Mouse (Mus musculus): ENCODE data around the gene Lsm2.
A peak's percentile ranks its signal among the peaks of the same experiment; 100 is the strongest.
"Not testable (repeated sequence)": the region's sequence is repeated elsewhere in the genome, so short reads cannot be mapped to it uniquely, and the experiment has no call there.

The Lsm2 gene

DNA sequence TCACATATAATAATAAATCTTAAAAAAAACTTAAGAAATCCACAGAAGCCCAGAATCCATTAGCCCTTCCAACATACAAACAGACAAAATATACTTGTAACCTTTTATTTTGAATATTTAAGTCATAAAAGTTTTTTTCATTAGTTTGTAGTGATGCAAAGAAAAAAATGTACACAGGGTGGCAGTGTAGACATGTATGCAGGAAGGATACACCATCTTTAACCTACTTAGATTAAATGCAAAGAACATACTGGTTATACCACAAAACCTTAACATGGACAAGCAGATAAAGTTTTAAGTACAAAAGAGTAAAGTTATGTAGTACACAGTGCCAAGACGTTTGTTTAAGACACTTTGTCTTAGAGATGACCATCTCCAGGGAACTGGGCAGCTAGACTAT lies 25.3 kb upstream of the Lsm2 start:
- no peak for DNase-seq (ENCODE audit: low spot score)

DNA sequence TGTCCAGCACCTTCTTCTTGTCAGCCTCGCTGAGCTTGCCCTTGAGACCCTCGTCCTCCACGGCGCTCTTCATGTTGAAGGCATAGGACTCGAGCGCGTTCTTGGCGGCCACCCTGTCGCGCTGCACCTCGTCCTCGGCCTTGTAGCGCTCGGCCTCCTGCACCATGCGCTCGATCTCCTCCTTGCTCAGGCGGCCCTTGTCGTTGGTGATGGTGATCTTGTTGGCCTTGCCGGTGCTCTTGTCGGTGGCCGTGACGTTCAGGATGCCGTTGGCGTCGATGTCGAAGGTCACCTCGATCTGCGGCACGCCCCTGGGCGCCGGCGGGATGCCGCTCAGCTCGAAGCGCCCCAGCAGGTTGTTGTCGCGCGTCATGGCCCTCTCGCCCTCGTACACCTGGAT lies 24.4 kb upstream of the Lsm2 start:
- DNase-seq (ENCODE audit: low spot score), result not testable (repeated sequence)

DNA sequence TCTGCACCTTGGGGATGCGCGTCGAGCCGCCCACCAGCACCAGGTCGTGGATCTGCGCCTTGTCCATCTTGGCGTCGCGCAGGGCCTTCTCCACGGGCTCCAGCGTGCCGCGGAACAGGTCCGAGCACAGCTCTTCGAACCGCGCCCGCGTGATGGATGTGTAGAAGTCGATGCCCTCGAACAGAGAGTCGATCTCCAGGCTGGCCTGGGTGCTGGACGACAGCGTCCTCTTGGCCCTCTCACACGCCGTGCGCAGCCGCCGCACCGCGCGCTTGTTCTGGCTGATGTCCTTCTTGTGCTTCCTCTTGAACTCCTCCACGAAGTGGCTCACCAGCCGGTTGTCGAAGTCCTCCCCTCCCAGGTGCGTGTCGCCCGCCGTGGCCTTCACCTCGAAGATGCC lies 23.7 kb upstream of the Lsm2 start:
- not testable (repeated sequence) for DNase-seq (ENCODE audit: low spot score)

DNA sequence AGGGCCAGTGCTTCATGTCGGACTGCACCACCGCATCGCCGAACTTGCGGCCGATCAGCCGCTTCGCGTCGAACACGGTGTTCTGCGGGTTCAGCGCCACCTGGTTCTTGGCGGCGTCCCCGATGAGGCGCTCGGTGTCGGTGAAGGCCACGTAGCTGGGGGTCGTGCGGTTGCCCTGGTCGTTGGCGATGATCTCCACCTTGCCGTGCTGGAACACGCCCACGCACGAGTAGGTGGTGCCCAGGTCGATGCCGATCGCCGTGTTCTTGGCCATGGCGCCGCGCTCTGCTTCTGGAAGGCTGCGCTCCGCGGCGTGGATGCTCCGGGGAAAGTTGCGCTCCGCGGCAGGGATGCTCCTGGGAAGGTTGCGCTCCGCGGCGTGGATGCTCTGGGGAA lies 22.9 kb upstream of the Lsm2 start:
- DNase-seq (ENCODE audit: low spot score), result not testable (repeated sequence)

DNA sequence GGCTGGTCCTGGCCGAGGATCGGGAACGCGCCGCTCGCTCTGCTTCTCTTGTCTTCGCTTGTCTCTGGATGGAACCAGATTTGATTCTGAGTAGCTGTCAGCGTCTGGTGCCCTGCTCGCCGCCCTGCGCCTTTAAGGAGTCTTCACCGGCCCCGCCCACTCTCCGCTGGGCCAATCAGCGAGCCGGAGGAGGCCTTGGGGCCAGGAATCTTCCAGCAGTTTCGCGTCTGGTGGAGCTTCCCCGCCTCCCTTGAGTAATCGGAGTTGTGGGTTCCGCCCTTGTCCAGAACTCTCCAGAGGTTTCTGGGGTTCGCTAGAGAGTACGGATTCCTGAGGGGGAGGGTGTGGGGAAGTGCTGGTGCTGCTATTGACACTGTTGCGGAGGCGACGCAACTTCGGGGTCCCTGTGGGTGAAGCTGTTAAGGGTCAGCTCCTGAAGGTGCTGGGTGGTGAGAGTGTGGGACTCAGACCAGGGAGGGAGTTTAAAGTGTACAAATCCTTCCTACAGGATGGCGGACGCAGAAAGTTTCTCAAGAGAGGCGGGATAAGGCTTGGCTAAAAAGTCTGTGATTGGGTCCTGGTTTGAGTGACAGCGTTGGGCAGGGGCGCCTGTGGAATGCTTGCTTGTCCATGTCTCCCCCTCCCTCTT lies 22.4 kb upstream of the Lsm2 start, which contains the start of gene Hspa1b:
Gene Hspa1b (minus strand): TSS at position 109 of the 649 bp plus-strand sequence.
- DNase-seq (ENCODE audit: low spot score), result peak; percentile 92

DNA sequence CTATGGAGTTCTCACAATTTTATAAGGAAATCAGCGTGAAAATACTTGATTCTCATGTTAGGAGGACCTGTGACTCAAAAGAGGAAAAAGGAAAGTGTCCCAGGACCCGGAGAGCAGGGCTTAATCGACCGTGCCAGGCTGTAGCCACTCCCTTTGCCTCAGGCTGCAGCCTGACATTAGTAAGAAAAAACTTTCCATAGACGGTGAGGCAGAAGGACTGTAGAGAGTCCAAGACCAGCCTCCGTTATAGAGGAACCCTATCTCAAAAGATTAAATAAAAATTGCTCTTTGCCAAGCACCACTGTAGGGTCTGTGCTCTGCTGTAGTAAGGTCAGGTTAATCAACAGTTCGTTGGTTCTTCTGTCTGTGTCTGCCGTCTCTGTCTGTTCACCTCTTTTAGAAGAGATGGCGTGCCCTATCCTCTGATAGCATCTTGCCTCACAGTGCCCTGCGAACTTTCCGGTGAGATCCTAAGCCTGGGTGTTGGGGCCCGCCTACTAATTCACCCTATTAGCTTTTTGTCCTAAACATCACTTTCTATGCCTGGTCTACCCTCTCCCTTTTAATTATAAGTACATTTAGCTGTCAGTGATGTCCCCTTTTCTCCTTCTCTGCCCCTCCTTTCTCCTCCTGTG lies 21.7 kb upstream of the Lsm2 start:
- peak; percentile 72 for DNase-seq (ENCODE audit: low spot score)

DNA sequence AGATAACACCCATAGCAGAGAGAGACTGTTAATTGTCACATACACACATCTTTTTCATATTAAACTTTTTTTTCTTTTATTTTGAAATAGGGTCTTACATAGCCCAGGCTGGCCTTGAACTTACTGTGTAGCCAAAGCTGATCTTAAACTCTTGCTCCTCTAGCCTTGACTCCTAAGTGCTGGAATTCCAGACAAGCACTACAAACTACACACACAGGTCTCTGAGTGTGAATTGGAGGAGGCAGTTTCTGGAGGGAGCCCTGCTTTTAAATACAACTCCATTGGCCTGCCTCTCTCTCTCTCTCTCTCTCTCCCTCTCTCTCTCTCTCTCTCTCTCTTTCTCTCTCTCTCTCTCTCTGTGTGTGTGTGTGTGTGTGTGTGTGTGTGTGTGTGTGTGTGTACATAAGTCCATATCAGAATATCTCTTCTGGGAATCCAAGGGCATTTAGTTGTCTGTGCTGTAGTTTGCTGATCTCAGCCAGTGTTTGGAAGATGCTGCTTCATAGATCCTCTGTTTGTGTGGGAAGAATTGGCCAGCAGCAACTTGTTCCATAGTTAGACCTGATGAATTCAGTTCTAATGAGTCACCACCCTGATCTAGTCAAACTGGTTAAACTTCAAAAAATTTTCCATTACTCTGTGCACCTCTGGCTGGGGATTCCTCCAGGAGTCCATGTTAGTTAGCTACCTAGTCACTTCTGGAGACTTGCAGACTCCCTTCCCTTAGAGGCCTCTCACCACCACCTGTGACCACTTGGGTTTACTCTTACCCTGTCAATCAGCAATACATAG lies 20.8 kb upstream of the Lsm2 start:
- DNase-seq (ENCODE audit: low spot score), result no peak

DNA sequence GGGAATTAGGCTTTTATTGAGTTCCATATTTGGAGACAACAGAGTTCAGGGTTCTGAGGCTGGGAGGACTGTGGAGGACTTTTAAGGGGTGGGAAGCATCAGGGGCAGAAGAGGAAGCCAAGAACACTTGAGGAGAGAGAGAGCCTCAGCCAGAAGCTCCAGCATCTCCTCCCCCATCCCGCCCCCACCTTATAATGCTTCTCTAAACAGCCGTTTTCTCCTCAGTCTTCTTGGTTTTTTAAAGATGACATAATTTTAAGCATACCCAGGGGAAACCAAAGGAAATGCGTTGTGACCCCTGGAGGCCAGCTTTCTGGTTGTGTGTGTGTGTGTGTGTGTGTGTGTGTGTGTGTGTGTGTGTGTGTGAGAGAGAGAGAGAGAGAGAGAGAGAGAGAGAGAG lies 19.5 kb upstream of the Lsm2 start:
- no peak for DNase-seq (ENCODE audit: low spot score)

DNA sequence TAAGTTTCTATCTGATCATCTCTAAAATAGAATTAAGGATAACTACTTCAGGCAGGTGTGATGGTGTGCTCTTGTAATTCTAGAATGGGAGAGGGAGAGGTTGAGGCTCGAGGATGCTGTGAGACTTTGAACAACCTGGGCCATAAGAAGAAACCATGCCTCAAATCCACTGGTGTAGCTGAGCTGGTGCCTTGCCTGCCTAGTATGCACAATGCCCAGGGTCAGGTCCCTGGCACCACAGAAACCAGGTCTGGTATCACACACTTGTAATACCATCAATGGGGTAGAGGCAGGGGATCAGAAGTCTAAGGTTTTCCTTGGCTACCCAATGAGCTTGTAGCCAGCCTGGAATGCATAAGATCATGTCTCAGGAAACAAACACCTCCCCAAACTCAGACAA lies 18.8 kb upstream of the Lsm2 start:
- DNase-seq (ENCODE audit: low spot score), result no peak

DNA sequence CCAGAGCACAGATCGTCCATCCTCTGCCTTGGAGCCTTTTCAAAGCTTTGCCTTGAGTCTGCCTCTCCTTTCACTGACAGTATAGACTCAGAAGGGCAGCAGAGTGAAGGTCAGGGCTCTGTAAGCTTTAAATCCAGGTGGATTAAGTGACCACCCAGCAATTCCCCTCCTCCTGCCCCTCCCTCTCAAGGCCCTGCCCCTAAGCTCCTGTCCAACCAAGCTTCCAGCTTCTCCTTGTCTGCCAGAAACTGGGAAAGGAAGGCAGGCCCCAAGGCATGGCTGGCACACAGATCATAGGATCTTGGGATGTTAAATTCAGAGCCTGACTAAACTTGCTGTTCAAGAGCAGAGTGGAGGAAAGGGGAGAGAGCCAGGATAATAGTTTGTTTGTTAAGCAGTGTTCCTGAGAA lies 17.0 kb upstream of the Lsm2 start:
- no peak for DNase-seq (ENCODE audit: low spot score)

DNA sequence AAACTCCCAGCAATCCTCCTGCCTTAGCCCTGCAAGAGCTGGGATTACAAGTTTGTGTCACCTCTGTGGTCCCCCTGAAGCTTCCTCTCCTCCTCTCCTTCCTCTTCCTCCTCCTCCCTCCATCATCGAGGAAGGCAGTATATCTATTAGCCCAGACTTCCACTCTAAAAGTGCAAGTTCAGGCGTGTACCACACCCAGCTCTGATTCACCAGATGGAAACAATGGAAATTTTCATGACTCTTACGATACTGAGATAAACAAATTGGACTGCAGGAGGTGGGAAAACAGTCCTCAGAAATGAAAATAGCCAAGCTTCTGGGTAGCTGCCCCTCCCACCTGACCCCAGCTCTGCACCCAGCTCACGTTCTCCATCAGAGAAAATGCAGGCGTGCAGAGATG lies 16.0 kb upstream of the Lsm2 start:
- DNase-seq (ENCODE audit: low spot score), result no peak

DNA sequence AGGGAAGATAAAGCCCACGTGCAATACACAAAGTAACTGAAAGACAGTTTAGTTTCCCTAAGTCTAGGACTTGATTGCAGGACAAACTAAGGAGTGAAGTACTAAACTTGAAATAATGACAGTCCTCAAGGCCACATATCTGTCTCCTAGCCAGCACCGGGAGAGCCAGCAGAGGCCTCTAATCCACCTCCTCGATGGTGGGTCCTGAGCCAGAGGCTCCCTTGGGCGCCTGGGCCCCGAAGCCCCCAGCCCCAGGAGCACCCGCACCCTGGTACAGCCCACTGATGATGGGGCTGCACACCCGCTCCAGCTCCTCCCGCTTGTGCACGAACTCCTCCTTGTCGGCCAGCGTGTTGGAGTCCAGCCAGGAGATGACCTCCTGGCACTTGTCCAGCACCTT lies 11.8 kb upstream of the Lsm2 start, which contains the start of gene Gm20481:
Gene Gm20481 (plus strand): TSS at position 91 of the 400 bp plus-strand sequence.
- not testable (repeated sequence) for DNase-seq (ENCODE audit: low spot score)

DNA sequence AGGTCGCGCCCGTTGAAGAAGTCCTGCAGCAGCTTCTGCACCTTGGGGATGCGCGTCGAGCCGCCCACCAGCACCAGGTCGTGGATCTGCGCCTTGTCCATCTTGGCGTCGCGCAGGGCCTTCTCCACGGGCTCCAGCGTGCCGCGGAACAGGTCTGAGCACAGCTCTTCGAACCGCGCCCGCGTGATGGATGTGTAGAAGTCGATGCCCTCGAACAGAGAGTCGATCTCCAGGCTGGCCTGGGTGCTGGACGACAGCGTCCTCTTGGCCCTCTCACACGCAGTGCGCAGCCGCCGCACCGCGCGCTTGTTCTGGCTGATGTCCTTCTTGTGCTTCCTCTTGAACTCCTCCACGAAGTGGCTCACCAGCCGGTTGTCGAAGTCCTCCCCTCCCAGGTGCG lies 10.8 kb upstream of the Lsm2 start:
- DNase-seq (ENCODE audit: low spot score), result not testable (repeated sequence)

DNA sequence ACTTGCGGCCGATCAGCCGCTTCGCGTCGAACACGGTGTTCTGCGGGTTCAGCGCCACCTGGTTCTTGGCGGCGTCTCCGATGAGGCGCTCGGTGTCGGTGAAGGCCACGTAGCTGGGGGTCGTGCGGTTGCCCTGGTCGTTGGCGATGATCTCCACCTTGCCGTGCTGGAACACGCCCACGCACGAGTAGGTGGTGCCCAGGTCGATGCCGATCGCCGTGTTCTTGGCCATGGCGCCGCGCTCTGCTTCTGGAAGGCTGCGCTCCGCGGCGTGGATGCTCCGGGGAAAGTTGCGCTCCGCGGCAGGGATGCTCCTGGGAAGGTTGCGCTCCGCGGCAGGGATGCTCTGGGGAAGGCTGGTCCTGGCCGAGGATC lies 10.0 kb upstream of the Lsm2 start:
- not testable (repeated sequence) for DNase-seq (ENCODE audit: low spot score)

DNA sequence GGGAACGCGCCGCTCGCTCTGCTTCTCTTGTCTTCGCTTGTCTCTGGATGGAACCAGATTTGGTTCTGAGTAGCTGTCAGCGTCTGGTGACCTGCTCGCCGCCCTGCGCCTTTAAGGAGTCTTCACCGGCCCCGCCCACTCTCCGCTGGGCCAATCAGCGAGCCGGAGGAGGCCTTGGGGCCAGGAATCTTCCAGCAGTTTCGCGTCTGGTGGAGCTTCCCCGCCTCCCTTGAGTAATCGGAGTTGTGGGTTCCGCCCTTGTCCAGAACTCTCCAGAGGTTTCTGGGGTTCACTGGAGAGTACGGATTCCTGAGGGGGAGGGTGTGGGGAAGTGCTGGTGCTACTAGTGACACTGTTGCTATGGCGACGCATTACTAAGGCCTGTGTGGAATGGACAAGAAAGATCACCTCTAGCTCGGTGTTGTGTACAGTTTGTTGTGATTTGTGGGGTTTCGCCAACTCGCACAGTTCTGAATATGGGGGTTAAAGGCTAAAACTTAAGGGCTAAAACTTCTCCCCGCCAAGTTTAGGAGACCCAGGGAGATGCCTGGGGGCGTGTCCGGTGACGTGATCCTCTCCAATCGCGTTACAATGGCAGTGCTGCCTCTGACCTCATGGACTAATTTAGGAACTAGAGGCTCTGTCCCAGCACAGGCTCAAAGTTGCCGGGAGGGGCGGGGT lies 9.5 kb upstream of the Lsm2 start, which contains the start of the genes Hspa1a and Hspa1l:
Gene Hspa1a (minus strand): TSS at position 88 of the 681 bp plus-strand sequence.
Gene Hspa1l (plus strand): TSS at position 635 of the 681 bp plus-strand sequence.
- DNase-seq (ENCODE audit: low spot score), result peak; percentile 87

DNA sequence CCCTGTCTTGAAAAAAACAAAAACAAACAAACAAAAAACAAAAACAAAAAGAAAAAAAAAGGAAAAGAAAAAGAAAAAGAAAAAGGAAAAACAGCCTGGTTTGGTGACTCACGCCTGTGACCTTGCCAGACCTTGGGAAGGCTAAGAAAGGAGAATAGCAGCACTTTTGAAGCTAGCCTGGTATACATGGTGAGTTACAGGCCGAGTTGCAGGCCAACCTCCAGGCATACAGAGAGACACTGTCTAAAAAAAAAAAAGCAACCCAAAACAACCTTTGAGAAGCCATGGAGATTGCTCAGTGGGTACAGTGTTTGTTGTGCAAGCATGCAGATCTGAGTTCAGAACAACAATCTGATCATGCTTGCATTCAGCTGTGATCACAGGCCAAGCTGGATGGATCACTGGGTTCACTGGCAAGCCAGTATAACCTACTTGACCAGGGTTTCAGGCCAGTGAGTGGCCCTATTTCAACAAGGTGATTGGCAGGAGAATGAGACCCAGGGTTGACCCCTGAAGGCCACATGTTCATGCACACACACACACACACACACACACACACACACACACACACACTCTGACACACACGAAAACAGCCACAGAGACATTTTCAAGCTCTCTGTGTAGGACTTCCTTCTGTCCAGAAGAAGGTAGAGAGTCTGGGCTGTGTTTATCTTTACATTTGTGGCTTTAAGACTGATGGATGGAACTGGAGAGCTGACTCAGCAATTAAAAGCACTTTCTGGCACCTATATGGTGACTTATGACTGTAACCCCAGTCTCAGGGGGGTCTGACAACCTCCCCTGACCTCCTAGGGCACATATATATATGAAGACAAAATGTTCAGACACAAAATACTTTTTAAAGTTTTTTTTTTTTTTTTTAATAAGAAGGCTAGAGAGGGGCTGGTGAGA lies 5.8 kb upstream of the Lsm2 start:
- DNase-seq (ENCODE audit: low spot score), result no peak

DNA sequence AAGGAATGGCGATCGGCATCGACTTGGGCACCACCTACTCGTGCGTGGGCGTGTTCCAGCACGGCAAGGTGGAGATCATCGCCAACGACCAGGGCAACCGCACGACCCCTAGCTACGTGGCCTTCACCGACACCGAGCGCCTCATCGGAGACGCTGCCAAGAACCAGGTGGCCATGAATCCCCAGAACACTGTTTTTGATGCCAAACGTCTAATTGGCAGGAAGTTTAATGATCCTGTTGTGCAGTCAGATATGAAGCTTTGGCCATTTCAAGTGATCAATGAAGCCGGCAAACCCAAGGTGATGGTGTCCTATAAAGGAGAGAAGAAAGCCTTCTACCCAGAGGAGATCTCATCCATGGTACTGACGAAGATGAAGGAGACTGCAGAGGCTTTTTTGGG lies 4.7 kb upstream of the Lsm2 start:
- no peak for DNase-seq (ENCODE audit: low spot score)

DNA sequence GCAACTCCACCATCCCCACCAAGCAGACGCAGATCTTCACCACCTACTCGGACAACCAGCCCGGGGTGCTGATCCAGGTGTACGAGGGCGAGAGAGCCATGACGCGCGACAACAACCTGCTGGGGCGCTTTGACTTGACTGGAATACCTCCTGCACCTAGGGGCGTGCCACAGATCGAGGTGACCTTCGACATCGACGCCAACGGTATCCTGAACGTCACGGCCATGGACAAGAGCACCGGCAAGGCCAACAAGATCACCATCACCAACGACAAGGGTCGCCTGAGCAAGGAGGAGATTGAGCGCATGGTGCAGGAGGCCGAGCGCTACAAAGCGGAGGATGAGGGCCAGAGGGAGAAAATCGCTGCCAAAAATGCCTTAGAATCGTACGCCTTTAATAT lies 3.4 kb upstream of the Lsm2 start:
- no peak for DNase-seq (ENCODE audit: low spot score)

DNA sequence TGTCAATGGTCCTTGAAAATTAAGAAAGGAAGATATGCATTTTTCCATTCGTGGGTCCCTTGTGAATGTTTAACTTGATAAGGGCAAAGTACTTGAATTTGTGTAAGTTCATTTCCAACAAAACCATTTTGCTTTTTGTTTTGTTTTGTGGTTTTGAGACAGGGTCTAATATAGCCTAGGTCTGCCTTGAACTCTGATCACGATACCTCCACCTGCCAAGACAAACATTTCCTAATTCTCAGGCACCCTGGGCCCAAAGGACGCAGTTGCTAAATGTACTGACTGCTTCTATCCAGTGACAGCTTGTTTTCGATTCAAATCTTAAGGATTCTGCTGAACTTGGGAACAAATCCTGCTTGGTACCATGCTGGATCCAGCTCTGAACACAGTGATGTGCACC lies 2.0 kb upstream of the Lsm2 start:
- DNase-seq (ENCODE audit: low spot score), result no peak

DNA sequence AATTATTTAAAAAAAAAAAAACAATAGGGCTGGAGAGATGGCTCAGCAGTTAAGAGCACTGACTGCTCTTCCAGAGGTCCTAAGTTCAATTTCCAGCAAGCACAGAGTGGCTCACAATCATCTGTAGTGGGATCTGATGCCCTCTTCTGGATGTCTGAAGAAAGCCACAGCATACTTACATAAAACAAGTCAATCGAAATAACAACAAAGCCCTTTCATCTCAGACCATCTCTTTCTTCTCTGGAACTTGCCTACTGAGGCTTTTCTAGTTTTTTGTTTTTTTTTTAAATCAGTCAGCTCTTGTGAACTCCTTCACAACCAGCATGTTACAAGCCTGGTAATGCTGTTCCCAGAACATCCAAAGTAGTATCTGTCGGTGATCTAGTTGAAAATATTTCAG lies 1.0 kb upstream of the Lsm2 start:
- DNase-seq (ENCODE audit: low spot score), result peak; percentile 80

DNA sequence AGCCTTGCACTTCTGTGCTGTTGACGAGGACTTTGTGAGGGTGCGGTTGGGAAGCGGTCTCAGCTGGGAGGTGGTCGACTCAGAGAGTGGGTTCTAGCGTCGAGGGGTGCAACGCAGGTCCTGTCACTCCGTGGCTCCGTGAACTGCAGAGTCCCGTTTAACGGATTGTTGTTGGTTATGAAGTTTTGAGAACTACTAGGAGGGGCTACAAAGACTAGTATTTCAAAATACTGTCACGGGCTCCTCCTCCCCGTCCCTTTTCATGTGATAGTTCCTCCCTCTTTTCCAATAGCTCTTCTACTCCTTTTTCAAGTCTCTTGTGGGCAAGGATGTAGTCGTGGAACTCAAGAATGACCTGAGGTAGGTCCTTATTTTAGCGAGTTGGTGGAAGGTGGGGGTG lies 666 bp downstream of the Lsm2 start:
- DNase-seq (ENCODE audit: low spot score), result no peak

Measured in embryo, embryonic 10.5 days (tissue).